40 mouse cellular contexts compared by ENCODE assay signal in the genomic region with DNA sequence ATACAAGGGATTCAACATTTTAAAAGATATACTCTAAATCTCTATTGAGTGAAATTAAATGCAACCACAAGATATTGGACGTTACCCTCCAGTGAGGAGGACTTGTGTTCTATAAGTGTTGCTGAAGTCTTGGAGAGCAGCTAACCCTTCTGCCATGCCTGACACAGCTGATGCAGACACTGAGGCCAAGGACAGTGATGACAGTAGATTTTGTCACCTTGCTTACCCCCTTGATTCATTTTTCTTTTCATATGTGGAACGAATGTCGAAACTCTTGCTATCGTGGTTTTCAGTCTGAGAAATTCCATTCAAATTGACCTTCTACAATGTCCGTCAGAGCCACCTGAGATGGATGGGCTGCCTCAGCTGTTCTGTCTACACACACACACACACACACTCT. TPM values are rescaled to one million over a fixed set of nuclear protein-coding genes. Genes with fewer than 3 reads are reported as not detected.
"Had no signal": no experiment of that assay in that cellular context is flagged by ENCODE, and none has a peak within 500 bp of the region (broad histone marks: within the 10 kb centered on the region; RNA-seq: fewer than 3 reads in every experiment).

No protein-coding gene starts in this region.

- H3K4me1 ChIP-seq: limb, embryonic 12.5 days; limb, embryonic 13.5 days; limb, embryonic 15.5 days; liver, embryonic 12.5 days; liver, embryonic 13.5 days; liver, embryonic 15.5 days; neural tube, embryonic 12.5 days had no signal

- H3K27me3 ChIP-seq: limb, embryonic 12.5 days; limb, embryonic 13.5 days; limb, embryonic 15.5 days; liver, embryonic 12.5 days; liver, embryonic 13.5 days; liver, embryonic 15.5 days; lung, embryonic 15.5 days; midbrain, embryonic 12.5 days; midbrain, embryonic 13.5 days; midbrain, embryonic 15.5 days; neural tube, embryonic 12.5 days; neural tube, embryonic 13.5 days had no signal

- H3K4me2 ChIP-seq: limb, embryonic 12.5 days; limb, embryonic 13.5 days; limb, embryonic 15.5 days; liver, embryonic 11.5 days; liver, embryonic 12.5 days; liver, embryonic 13.5 days; liver, embryonic 15.5 days; lung, embryonic 14.5 days; lung, embryonic 15.5 days; midbrain, embryonic 11.5 days; midbrain, embryonic 12.5 days; midbrain, embryonic 13.5 days; midbrain, embryonic 15.5 days; neural tube, embryonic 12.5 days; neural tube, embryonic 13.5 days had no signal

- H3K9me3 ChIP-seq: limb, embryonic 10.5 days; limb, embryonic 12.5 days; limb, embryonic 13.5 days; limb, embryonic 15.5 days; liver, embryonic 12.5 days; liver, embryonic 13.5 days; liver, embryonic 15.5 days; lung, embryonic 15.5 days; midbrain, embryonic 10.5 days; midbrain, embryonic 12.5 days; midbrain, embryonic 13.5 days; midbrain, embryonic 15.5 days; neural tube, embryonic 12.5 days; neural tube, embryonic 13.5 days had no signal

- ATAC-seq: liver, embryonic 12.5 days; liver, postnatal 0 days; lung, postnatal 0 days; midbrain, embryonic 13.5 days; midbrain, embryonic 15.5 days; midbrain, embryonic 16.5 days had no signal

- DNase-seq: left cerebral cortex, postnatal 4 days; liver; liver, embryonic 13.5 days; liver, postnatal 0 days; lung, adult 18-20 months; lung, adult 2 months; lung, embryonic 14.5 days; lung, postnatal 10 days; lung, postnatal 14 days; lung, postnatal 36 days; lung, postnatal 4 days; midbrain, embryonic 14.5 days had no signal

- H3K36me3 ChIP-seq: limb, embryonic 10.5 days; limb, embryonic 12.5 days; limb, embryonic 13.5 days; limb, embryonic 15.5 days; liver, embryonic 12.5 days; liver, embryonic 13.5 days; liver, embryonic 15.5 days; lung, embryonic 15.5 days; midbrain, embryonic 10.5 days; midbrain, embryonic 12.5 days; midbrain, embryonic 13.5 days; midbrain, embryonic 15.5 days; neural tube, embryonic 12.5 days; neural tube, embryonic 13.5 days had no signal

- H3K27ac ChIP-seq: limb, embryonic 10.5 days; limb, embryonic 12.5 days; limb, embryonic 13.5 days; limb, embryonic 15.5 days; liver, embryonic 12.5 days; liver, embryonic 13.5 days; liver, embryonic 14.5 days; liver, embryonic 15.5 days; lung, embryonic 15.5 days; macrophage; midbrain, embryonic 10.5 days; midbrain, embryonic 12.5 days; midbrain, embryonic 13.5 days; midbrain, embryonic 15.5 days; neural tube, embryonic 12.5 days; neural tube, embryonic 13.5 days had no signal

- H3K9ac ChIP-seq: limb, embryonic 12.5 days; limb, embryonic 13.5 days; limb, embryonic 15.5 days; liver, embryonic 12.5 days; liver, embryonic 13.5 days; liver, embryonic 14.5 days; liver, embryonic 15.5 days; liver, postnatal 0 days; lung, embryonic 14.5 days; lung, embryonic 15.5 days; midbrain, embryonic 12.5 days; midbrain, embryonic 13.5 days; midbrain, embryonic 15.5 days; neural tube, embryonic 12.5 days; neural tube, embryonic 13.5 days had no signal

- H3K4me3 ChIP-seq: limb, embryonic 10.5 days; limb, embryonic 12.5 days; limb, embryonic 13.5 days; limb, embryonic 15.5 days; liver, embryonic 12.5 days; liver, embryonic 13.5 days; liver, embryonic 15.5 days; lung, embryonic 15.5 days; megakaryocyte, embryonic 14.5 days; midbrain, embryonic 10.5 days; midbrain, embryonic 12.5 days; midbrain, embryonic 13.5 days; midbrain, embryonic 15.5 days; myocyte; neural tube, embryonic 12.5 days; neural tube, embryonic 13.5 days had no signal

RNA-seq across cellular contexts. Expression of a gene that starts 53.4 kb away (rescaled TPM):
- total RNA-seq: megakaryocyte progenitor cell, adult 5-6 weeks; megakaryocyte, adult 5-6 weeks; megakaryocyte-erythroid progenitor cell, adult 5-6 weeks; monocyte, adult 5-6 weeks had no signal
- polyA plus RNA-seq: liver, adult 2 months; liver, embryonic 11.5 days; liver, embryonic 12.5 days; liver, embryonic 13.5 days; liver, embryonic 15.5 days; liver, embryonic 16.5 days; lung, embryonic 14.5 days; lung, embryonic 16.5 days; macrophage had no signal
